Mouse (Mus musculus) hindbrain, postnatal 0 days (tissue): ENCODE measurements around the gene Mtmr2. TPM values are rescaled to one million over a fixed set of nuclear protein-coding genes. Genes with fewer than 3 reads are reported as not detected.

Source experiments
- ATAC-seq: fragments of 200-750 bp; cut with Nextera tagmentation; 2 replicates; pipeline ENCODE4 v1.8.0; 2017; ENCODE audit warnings: mild to moderate bottlenecking, moderate TSS enrichment, moderate library complexity
- DNase-seq: peaks from one replicate; pipeline ENCODE4 v3.0.0-alpha.2; 2015; ENCODE audit warnings: low spot score
- H3K27ac ChIP-seq: fragments of 300-500 bp; sonication (generic); 2 replicates; pipeline ENCODE4 v1.5.1; 2014; ENCODE audit warnings: mild to moderate bottlenecking
- H3K27me3 ChIP-seq: fragments of 300-500 bp; sonication (generic); 2 replicates; pipeline ENCODE4 v1.6.1; 2014; ENCODE audit warnings: low read length, mixed read lengths; ENCODE audit not compliant: insufficient read depth
- H3K36me3 ChIP-seq: fragments of 300-500 bp; sonication (generic); 2 replicates; pipeline ENCODE4 v1.6.1; 2014; ENCODE audit warnings: low read length, mixed read lengths; ENCODE audit not compliant: insufficient read depth
- H3K4me1 ChIP-seq: fragments of 300-500 bp; sonication (generic); 2 replicates; pipeline ENCODE4 v1.6.1; 2014; ENCODE audit warnings: antibody characterized with exemption, low read length, mixed read lengths; ENCODE audit not compliant: insufficient read depth
- H3K4me2 ChIP-seq: fragments of 300-500 bp; sonication (generic); 2 replicates; pipeline ENCODE4 v1.6.1; 2014; ENCODE audit warnings: low read depth, mild to moderate bottlenecking, low read length, moderate library complexity, mixed read lengths
- H3K4me3 ChIP-seq: fragments of 300-500 bp; sonication (generic); 2 replicates; pipeline ENCODE4 v1.5.1; 2014; ENCODE audit warnings: low read length
- H3K9ac ChIP-seq: fragments of 300-500 bp; sonication (generic); replicated peaks from 2 replicates; pipeline ENCODE4 v1.6.1; 2014; ENCODE audit warnings: mild to moderate bottlenecking, low read length, moderate library complexity, mixed read lengths
- H3K9me3 ChIP-seq: fragments of 300-500 bp; sonication (generic); 2 replicates; pipeline ENCODE4 v1.6.1; 2016; ENCODE audit warnings: low read length, mixed read lengths
- CTCF ChIP-seq: IDR thresholded peaks from 2 replicates; pipeline ENCODE4 v1.5.1; 2016; ENCODE audit warnings: antibody characterized with exemption, control low read depth, low read depth
- WGBS: fragments of 180-500 bp; shearing (Covaris S2); extraction: QIAGEN DNeasy Blood & Tissue Kit; methylation state at CpG from one replicate; pipeline ENCODE4 v1.1.7; 2014; 5-methylcytosine and 5-hydroxymethylcytosine counted together
- polyA plus RNA-seq: library from polyadenylated mRNA; unstranded; fragments of >200 nt; fragmentation: Nextera tagmentation; extraction: Ambion mirVana; gene quantifications from 2 replicates; pipeline ENCODE4 v1.2.1, GENCODE M21; 2015
- total RNA-seq: library from RNA; depleted of rRNA; stranded (reverse); fragments of >200 nt; gene quantifications from 2 replicates; pipeline ENCODE4 v1.2.3, GENCODE M21; 2014; rRNA removed

The Mtmr2 gene
- total RNA-seq: 36.9 and 40.8 TPM in 2 replicates
- 53.6 and 53.8 TPM in 2 replicates for polyA plus RNA-seq

DNA sequence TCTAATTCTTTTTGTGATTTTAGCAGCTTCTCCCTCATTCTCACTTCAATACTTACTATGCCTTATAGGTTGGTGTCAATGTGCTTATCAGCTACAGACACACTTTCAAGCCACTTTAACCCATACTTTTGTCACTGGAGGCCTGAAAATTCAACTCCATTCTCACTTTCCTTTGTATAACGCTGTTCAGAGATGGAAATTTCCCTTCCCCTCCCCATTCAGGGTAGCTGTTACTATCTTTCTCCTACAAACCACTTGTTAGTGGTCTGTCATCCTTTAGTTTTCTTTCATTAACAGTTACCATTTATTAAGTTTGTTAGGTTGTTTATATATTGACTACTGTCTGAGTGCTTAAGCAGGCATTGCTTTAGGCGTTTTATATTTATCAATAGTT lies at the start of gene Mtmr2:
Mtmr2 (plus strand) TSS at position 7 of the 394 bp plus-strand sequence.
- peaks cover 13% of the 10 kb centered on the region for H3K4me1 ChIP-seq
- no peaks in the 10 kb centered on the region for H3K27me3 ChIP-seq
- 50% methylated on average over 2 of the region's 2 CpGs for WGBS
- H3K9ac ChIP-seq: peak within 1 kb of the TSS; percentile 98
- H3K9me3 ChIP-seq: no peaks in the 10 kb centered on the region
- peak within 1 kb of the TSS; percentile 92 for H3K4me3 ChIP-seq
- H3K4me2 ChIP-seq: peak within 1 kb of the TSS; percentile 63
- ATAC-seq (no peak), DNase-seq (no peak)
- H3K27ac ChIP-seq: peak within 1 kb of the TSS; percentile 93
- TF ChIP-seq CTCF: no peak
- no peaks in the 10 kb centered on the region for H3K36me3 ChIP-seq

DNA sequence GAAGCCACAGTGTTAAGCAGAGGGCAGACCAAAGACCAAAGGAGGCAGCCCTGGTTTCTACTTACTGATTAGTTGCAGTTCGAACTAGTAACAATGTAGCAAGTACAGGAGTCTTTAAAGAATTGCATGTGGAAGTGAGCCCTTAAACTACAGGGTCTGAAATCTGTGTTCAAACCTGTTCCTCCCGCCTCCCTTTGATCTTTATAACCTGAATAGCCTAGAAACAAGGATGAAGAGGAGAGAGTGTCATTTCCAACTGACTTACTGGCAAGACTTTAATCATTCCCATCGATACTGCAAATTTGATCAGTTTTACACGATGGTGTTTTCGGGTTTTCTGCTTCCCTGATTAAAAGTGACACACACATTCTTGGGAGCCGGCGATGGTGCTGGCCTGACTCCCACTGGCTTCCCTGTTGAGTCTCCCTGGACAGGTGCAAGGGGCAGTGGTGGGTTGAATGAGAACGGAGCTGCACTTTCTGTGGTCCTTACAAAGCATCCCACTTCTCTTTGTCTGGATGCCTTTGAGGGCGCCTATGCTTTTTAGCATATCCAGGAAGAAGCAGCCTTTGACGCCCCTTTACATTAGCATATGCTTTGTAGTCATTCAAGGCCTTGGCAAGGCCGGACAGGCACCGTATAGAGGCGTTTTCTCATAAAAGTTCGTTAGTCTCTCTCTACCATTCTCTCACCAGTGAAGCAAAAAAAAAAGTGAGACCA lies 49.0 kb upstream of the Mtmr2 start:
- no peak overlapping the region for H3K9ac ChIP-seq
- H3K27me3 ChIP-seq: no peaks in the 10 kb centered on the region
- H3K9me3 ChIP-seq: no peaks in the 10 kb centered on the region
- H3K4me2 ChIP-seq: no peak overlapping the region
- no peaks in the 10 kb centered on the region for H3K36me3 ChIP-seq
- H3K27ac ChIP-seq: peak overlapping the region; percentile 56; the same call in 1 of the 2 replicates
- 0 out of 2 replicates have a peak, but pooled peaks cover 6% of the 10 kb centered on the region for H3K4me1 ChIP-seq
- ATAC-seq (peak; percentile 66; the same call in 1 of the 2 replicates), DNase-seq (peak; percentile 60)
- 26% methylated on average over 14 of the region's 14 CpGs for WGBS
- TF ChIP-seq CTCF: no peak
- H3K4me3 ChIP-seq: no peak overlapping the region

DNA sequence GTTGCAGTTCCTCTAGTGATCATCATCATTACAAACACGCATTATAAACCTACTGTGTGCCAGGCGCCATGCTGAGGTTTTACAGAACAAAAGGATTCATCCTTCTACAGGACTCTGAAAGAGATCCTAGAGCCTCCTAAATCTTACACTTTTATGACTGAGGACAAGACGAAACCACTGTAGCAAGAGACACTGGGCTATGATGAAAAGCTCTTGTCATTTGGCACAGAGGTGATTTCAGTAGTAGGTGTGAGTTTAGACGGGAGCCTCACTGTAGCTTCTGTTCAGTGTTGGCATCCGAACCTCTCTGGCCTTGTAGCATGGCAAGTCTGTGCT lies 48.5 kb upstream of the Mtmr2 start:
- TF ChIP-seq CTCF: no peak
- Histone ChIP-seq H3K9me3 (no peaks in the 10 kb centered on the region), H3K4me2 (no peak overlapping the region), H3K4me3 (no peak overlapping the region), H3K27me3 (no peaks in the 10 kb centered on the region), H3K36me3 (no peaks in the 10 kb centered on the region), H3K9ac (no peak overlapping the region), H3K27ac (peak overlapping the region; percentile 27; the same call in 1 of the 2 replicates), H3K4me1 (0 out of 2 replicates have a peak, but pooled peaks cover 6% of the 10 kb centered on the region)
- 39% methylated on average over 5 of the region's 5 CpGs for WGBS
- no peak for ATAC-seq
- no peak for DNase-seq

DNA sequence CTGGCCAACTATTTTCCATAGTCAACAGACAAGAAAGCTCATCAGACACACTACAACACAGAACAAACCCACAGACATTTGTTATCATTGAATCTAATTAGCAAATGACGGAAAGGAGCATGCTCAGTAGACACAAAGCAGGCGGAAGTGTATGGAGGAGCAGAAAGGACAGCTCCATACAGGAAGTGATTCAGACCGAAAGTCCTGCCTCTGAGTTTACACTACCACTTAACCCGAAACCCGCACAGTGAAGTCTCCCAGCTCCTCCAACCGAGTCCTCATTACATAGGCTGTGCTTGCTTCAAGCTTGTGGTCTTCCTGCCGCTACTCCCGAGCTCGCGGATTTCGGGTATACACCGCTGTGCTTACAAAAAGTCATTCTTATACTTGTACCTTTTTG lies 46.4 kb upstream of the Mtmr2 start:
- 0 out of 2 replicates have a peak, but pooled peaks cover 6% of the 10 kb centered on the region for H3K4me1 ChIP-seq
- DNase-seq (no peak), ATAC-seq (no peak)
- no peak overlapping the region for H3K27ac ChIP-seq
- no peak overlapping the region for H3K9ac ChIP-seq
- no peaks in the 10 kb centered on the region for H3K9me3 ChIP-seq
- H3K27me3 ChIP-seq: no peaks in the 10 kb centered on the region
- TF ChIP-seq CTCF: no peak
- no peak overlapping the region for H3K4me3 ChIP-seq
- no peak overlapping the region for H3K4me2 ChIP-seq
- WGBS: 94% methylated on average over 12 of the region's 12 CpGs
- peaks cover 6% of the 10 kb centered on the region; the same call in 1 of the 2 replicates for H3K36me3 ChIP-seq

DNA sequence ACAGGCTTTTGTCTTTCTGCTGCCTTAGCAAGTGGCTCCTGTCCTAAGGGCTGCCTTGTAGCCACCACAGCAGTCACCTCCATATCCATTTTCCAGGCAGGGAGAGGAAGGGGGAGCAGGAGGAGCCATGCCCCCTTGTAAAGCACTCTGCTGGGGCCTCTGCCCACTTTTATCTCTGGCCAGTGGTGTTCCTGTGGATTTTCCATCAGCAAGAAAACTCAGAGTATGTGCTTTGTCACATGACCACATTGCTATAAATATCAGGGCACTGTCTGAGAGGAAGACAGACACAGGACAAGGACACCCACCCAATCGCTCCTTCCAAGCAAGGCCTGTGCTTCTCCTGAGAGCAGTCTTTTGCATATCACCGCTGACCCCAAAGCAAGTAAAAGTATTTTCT lies 45.1 kb upstream of the Mtmr2 start:
- peaks cover 6% of the 10 kb centered on the region; the same call in 1 of the 2 replicates for H3K36me3 ChIP-seq
- no peaks in the 10 kb centered on the region for H3K27me3 ChIP-seq
- H3K9me3 ChIP-seq: no peaks in the 10 kb centered on the region
- no peak overlapping the region for H3K27ac ChIP-seq
- no peak overlapping the region for H3K4me2 ChIP-seq
- no peaks in the 10 kb centered on the region for H3K4me1 ChIP-seq
- H3K4me3 ChIP-seq: no peak overlapping the region
- TF ChIP-seq CTCF: no peak
- ATAC-seq: no peak
- H3K9ac ChIP-seq: no peak overlapping the region
- no peak for DNase-seq
- 92% methylated on average over 2 of the region's 2 CpGs for WGBS

DNA sequence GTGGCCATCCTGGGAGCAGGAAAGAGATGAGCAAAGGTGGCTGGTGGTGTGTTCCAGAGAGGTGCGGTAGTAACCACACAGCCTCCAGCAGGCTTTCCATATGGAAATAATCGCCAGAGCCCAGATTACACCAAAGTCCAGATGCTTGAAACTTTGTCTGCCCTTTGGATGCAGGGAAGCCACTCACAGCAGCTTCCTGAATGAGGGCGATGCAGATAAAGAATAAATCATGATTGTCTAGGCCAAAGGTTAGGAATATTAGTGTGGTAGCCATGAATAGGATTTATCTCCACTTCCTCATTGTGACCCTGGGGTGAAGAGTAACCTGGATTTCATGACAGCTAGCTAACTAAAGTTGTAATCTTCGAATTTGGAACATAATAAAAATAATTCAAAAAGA lies 43.3 kb upstream of the Mtmr2 start:
- no peaks in the 10 kb centered on the region for H3K27me3 ChIP-seq
- 90% methylated on average over 4 of the region's 4 CpGs for WGBS
- H3K4me2 ChIP-seq: no peak overlapping the region
- peaks cover 6% of the 10 kb centered on the region; the same call in 1 of the 2 replicates for H3K36me3 ChIP-seq
- no peak overlapping the region for H3K4me3 ChIP-seq
- TF ChIP-seq CTCF: no peak
- no peak overlapping the region for H3K27ac ChIP-seq
- ATAC-seq (no peak), DNase-seq (no peak)
- no peaks in the 10 kb centered on the region for H3K9me3 ChIP-seq
- no peak overlapping the region for H3K9ac ChIP-seq
- no peaks in the 10 kb centered on the region for H3K4me1 ChIP-seq

DNA sequence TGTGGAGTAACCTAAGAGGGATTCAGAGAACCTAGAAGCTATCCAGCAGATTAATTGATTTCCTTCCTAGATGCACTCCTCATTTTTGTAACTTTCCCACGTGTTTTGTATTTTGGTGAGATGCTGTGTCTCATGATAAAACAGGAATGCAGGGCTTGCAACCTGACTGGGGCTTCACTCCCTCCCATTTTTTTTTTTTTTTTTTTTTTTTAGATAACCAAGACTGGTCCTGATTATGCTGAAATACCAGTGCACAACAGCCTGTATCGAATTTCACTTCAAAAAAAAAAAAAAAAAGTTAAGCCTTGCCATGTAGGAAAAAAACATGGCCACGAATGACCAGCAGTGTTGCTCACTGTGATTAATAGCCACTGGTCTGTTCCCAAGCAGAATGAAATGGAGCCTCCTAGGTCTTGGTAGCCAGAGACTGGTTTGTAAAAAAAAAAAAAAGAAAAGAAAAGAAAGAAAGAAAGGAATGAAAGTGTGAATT lies 41.1 kb upstream of the Mtmr2 start:
- ATAC-seq (no peak), DNase-seq (no peak)
- no peaks in the 10 kb centered on the region for H3K27me3 ChIP-seq
- no peak overlapping the region for H3K9ac ChIP-seq
- H3K4me1 ChIP-seq: no peaks in the 10 kb centered on the region
- WGBS: 48% methylated on average over 3 of the region's 3 CpGs
- H3K27ac ChIP-seq: no peak overlapping the region
- H3K9me3 ChIP-seq: no peaks in the 10 kb centered on the region
- H3K36me3 ChIP-seq: peaks cover 6% of the 10 kb centered on the region; the same call in 1 of the 2 replicates
- H3K4me2 ChIP-seq: no peak overlapping the region
- no peak overlapping the region for H3K4me3 ChIP-seq
- no peak for TF ChIP-seq CTCF
